Mouse (Mus musculus) layer of hippocampus, adult 8-10 months (tissue): ENCODE measurements around the gene Uhmk1. TPM values are rescaled to one million over a fixed set of nuclear protein-coding genes. Genes with fewer than 3 reads are reported as not detected.
"Not testable (repeated sequence)": the region's sequence is repeated elsewhere in the genome, so short reads cannot be mapped to it uniquely, and the experiment has no call there.

ENCODE experiments used
- DNase-seq, 2 experiments: peaks; one replicate each; pipeline ENCODE4 v3.0.0; 2022; ENCODE audit warnings: low spot score in 2 of 2
- total RNA-seq, 4 experiments: library from RNA; stranded (reverse); gene quantifications; 2 replicates each; pipeline ENCODE4 v1.2.4; 2022

Gene Uhmk1
- 100 to 1,000 TPM; 135 to 163 (median 149) TPM for total RNA-seq

- peak; percentile 83 for DNase-seq
These were observed at the start of gene Uhmk1 for GRCm38 (mm10) chr1:170214757-170215522. Uhmk1 (minus strand) TSS chr1:170215397.

DNA sequence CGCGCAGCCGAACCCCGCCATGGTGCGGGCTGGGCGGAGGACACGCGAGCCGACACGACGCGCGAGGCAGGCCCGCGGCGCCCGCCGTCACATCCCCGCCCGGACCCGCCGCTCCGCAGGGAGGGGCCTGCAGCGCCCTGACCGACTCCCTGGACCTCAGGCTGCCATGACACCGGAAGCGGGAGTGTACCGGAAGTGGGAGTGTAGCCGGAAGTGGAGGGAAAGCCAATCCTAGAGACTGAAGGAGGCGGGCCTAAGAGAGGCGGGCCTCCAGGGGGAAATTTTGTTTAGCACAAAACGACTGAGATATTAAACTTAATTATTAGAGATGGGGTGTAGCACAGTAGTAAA lies 40.3 kb upstream of the Uhmk1 start:
- peak; percentile 82 to 88 for DNase-seq

- no peak for DNase-seq
These were observed 39.8 kb upstream of the Uhmk1 start for GRCm38 (mm10) chr1:170254893-170255559.

DNA sequence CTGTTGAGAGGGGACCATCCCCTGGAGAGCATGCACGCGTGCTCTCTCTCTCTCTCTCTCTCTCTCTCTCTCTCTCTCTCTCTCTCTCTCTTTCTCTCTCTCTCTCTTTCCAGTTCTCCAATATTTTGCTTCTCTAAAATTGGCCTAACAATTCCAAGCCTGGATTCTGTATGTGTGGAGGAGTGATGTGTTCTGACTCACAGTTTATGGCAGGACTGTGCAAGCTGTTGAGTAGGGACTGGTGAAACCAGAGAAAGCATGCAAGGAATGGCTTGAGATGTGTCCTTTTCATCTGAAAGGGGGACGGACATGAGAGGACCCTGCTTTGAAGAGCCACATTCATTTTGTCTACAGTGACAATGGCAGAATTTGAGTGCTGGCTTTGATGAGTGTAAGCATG lies 29.8 kb upstream of the Uhmk1 start:
- no peak for DNase-seq

DNA sequence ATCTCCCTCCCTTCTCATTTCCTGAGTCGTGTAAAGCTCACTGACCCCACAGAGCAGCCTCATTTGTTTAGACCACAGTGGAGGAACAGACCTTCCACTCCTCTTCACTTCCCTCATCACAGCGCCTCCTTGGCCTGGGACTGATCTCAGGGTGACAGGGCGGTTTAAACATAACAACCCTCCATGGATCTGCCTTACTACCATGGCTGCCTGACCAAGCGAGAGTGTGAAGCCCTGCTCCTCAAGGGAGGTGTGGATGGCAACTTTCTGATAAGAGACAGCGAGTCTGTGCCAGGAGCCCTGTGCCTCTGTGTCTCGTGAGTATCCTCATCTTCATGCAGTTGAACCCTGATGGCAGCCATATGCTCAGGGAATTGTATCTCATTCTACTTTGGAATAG lies 17.5 kb upstream of the Uhmk1 start, which contains the start of gene Sh2d1b2:
Sh2d1b2 (plus strand) TSS at position 62 of the 400 bp plus-strand sequence.
- DNase-seq, result not testable (repeated sequence)

GRCm38 (mm10) chr1:170223276-170223675 lies 8.1 kb upstream of the Uhmk1 start:
- DNase-seq, result no peak

- no peak for DNase-seq
These were observed 5.2 kb upstream of the Uhmk1 start for GRCm38 (mm10) chr1:170220351-170220750.

GRCm38 (mm10) chr1:170218091-170218884 lies 3.1 kb upstream of the Uhmk1 start:
- DNase-seq, result no peak

DNA sequence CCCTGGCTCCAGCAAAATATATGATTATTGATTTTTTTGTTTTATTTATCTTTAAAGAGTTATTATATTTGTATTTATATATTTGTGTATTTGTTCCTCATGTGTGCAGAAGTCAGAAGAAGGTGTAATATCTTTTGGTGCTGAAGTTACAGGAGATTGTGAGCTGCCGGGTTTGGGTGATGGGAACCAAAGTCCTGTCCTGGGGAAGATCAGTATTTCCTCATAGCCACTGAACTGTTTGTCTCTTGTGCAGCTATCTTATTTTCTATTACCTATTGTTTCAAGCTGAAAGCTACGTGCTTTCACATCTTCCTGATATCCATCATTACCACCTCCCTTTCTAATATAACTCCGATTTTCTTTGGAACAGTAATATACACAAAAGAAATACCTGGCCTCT lies 393 bp upstream of the Uhmk1 start:
- no peak for DNase-seq

- DNase-seq, result no peak
These were observed 827 bp downstream of the Uhmk1 start for GRCm38 (mm10) chr1:170214383-170214756.

DNA sequence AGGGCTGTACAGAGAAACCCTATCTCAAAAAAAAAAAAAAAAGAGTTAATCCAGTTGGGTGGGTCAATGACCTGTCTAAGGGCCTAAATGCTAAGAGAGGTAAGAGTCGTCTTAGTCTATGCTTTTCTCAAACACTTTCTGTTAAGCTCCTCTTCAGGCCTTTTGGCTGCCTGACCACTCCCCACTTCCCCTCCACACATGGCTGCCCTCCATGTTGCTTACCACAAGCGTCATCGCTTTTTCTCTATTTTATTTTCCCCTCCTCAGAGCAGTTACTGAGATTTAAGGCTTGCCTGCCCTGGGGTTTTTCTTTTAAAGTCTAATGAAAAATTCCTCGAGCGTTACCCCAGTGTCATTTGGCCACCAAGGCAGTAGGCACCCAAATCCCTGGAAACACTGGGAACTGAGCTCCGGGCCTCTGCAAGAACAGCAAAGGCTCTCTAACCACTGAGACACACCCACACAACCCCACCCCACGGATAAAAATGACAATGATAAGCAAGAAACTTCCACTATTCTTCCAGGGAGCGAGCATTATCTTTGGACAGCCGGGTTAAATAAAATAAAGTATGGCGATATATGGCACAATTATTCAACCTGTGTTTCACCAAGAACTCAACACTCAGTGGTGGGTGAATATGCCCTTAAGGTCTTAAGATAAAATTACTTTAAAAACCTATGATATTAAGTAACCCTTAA lies 1.9 kb downstream of the Uhmk1 start:
- DNase-seq, result no peak

DNA sequence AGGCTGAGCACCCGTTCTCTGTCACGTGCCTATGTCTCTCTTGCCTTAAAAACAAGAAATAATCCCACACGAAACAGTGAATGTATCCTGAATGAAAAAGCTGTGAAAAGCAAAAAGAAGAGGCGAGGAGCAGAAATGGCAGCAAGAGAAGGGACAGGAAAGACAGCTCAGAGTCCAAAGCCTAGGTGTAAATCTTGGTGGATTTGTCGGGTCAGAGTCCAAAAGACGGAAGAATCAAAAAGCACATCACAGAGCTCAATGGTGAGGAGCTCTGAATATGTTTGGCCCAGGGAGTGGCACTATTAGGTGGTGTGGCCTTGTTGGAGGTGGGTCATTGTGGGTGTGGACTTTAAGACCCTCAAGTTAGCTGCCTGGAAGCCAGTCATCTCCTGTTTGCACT lies 8.8 kb downstream of the Uhmk1 start:
- DNase-seq, result no peak

DNA sequence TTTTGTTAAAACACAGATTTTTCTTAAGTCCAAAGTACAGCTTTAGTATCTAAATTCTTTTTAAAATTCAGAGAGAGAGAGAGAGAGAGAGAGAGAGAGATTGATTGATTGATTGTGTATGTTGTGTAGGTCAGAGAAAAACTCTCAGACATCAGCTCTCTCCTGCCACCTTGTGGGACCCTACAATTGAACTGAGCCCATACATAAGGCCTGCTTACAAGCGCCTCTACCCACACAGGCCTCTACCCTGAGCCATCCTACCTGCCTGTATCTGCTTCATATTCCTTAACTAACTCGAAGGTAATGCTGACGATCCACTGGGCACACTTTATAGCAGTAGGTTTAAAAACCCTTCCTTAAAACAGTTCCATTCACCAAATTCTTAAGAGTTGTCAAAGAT lies 14.8 kb downstream of the Uhmk1 start:
- DNase-seq, result no peak

DNA sequence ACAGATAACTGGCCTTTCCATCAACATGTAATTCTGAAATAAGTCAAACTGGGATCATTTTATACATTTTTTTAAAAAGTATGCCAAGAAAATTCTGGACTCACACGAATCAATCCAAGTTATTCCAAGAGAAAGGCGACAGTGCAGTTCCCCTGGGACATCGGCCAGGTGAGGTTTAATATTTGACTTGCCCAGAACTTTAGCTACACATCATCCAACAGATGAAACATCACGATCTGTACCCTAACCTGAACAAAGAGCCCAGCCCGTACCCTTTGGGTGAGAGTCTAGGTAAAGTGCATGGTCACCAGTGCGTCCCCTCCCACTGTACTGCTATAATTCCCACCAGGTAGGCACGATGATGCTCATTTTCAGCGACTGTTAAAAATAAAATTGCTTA lies 19.0 kb downstream of the Uhmk1 start:
- DNase-seq, result no peak

DNA sequence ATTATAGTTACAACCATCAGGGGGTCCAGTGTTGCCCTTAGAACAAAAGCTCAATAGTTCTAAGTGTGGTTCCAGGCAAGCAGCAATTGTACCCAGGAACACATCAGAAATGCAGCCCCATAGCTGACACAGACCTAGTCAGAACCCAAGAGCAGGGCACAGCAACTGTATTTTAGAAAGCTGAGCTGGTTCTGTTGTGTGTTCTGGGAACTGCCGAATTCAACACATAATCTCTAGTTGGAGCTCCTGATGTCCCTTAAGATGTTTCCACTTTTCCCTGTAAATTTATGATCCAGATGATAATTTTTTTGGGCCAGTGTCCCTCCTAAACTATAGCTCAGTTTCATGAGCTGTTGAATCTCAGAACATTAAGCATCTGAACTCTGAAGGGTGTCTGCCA lies 23.3 kb downstream of the Uhmk1 start:
- DNase-seq, result no peak

DNA sequence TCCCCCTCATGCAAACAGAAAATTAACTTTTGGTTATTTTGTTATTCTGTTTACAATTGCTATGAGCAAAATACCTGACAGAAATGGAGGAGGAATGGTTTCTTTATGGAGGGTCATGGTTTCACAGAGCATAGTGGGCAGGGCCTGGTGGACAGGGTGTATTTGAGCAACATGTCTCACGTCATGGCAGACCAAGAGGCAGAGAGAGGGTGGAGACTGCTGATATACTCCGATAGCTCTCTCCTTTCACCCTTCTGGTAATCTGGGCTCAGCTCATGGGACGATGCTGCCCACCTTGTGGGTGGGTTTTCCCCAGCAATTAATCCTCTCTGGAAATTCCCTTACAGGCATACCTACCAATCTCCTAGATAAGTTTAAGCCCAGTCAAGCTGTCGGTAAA lies 25.0 kb downstream of the Uhmk1 start:
- no peak for DNase-seq

- DNase-seq, result no peak
These were observed 26.6 kb downstream of the Uhmk1 start for GRCm38 (mm10) chr1:170188601-170189000.

GRCm38 (mm10) chr1:170186531-170186930 lies 28.7 kb downstream of the Uhmk1 start:
- DNase-seq, result no peak

- no peak for DNase-seq
These were observed 30.1 kb downstream of the Uhmk1 start for GRCm38 (mm10) chr1:170185137-170185536.

DNA sequence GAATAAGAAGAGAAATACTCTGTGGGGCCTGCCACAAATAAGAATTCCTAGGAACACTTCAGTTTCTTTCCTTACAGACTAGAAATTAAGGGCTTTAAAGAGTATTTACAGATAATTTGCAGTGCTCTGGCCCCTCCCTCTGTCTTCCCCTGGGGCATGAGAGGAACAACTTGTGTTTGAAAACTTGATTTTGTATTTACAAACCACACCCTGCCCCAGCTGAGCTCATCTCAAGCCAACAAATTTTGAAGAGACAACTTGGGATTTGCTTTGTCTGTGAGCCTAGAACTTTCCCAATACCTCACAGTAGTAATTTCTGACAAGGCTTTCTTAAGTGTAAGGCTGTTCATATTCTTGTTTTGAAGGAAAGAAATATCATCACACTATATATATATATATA lies 32.5 kb downstream of the Uhmk1 start:
- DNase-seq, result no peak

DNA sequence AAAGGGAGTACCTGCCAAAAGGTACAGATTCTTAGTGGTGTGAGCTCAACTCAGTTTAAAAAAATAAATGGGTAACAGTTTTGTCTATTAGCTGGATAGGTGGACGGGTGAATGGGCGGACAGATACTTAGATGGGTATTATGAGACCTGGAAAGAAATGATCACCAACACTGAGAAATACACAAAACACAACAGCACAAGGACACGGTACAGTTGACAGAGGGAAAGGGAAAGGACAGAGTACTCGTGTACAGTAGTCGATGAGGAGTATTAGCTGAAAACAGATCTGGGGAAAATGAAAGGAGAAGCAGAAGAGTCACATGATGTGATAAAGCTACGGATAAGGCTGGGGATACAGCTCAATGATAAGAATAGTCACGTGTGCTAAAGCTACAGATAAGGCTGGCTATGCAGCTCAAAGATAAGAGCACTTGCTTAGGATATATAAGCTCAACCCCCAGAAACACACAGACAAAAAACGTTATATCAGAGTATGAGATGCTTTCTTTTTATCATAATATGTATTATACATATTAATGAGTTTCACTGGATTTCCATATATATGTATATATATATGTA lies 38.4 kb downstream of the Uhmk1 start:
- no peak for DNase-seq
